Mouse (Mus musculus) bone marrow, adult 2 months (tissue): Measurements from ENCODE around the gene Kirrel2. TPM values are rescaled to one million over a fixed set of nuclear protein-coding genes. Genes with fewer than 3 reads are reported as not detected.
"Not testable (repeated sequence)": the region's sequence is repeated elsewhere in the genome, so short reads cannot be mapped to it uniquely, and the experiment has no call there.

Experiments used
- H3K27ac ChIP-seq: fragments of 200-500 bp; 2 replicates; pipeline ENCODE4 v1.5.1; 2012; ENCODE audit warnings: low read depth, mild to moderate bottlenecking, control low read depth, inconsistent platforms, low read length; ENCODE audit not compliant: control insufficient read depth, poor library complexity, insufficient read depth
- H3K4me1 ChIP-seq: fragments of 200-500 bp; 2 replicates; pipeline ENCODE4 v1.6.1; 2011; ENCODE audit warnings: low read length; ENCODE audit not compliant: control insufficient read depth, insufficient read depth
- H3K4me3 ChIP-seq: fragments of 200-500 bp; replicated peaks from 2 replicates; pipeline ENCODE3; 2011; ENCODE audit warnings: mild to moderate bottlenecking, low read depth, low read length, control low read depth; ENCODE audit not compliant: control insufficient read depth
- CTCF ChIP-seq: fragments of 200-500 bp; IDR thresholded peaks from 2 replicates; pipeline ENCODE4 v1.5.1; 2011; ENCODE audit warnings: low read length, control low read depth; ENCODE audit not compliant: control insufficient read depth, insufficient read depth
- POLR2A ChIP-seq: fragments of 200-500 bp; IDR thresholded peaks from 2 replicates; pipeline ENCODE4 v1.6.1; 2011; ENCODE audit warnings: low read depth, mild to moderate bottlenecking, control low read depth, low read length, borderline replicate concordance; ENCODE audit not compliant: control insufficient read depth
- WGBS: fragments of 180-500 bp; shearing (Covaris S2); methylation state at CpG from one replicate; pipeline ENCODE4 v1.1.7; 2018; 5-methylcytosine and 5-hydroxymethylcytosine counted together
- polyA plus RNA-seq: library from polyadenylated mRNA; stranded (reverse); fragments of >200 nt; gene quantifications from 2 replicates; pipeline ENCODE4 v1.2.4, GENCODE M21; 2011; ENCODE audit warnings: low replicate concordance; ENCODE audit not compliant: missing spikeins, insufficient read depth, insufficient read length

Kirrel2 gene
- polyA plus RNA-seq = 0.25 and 4.8 TPM in 2 replicates

DNA sequence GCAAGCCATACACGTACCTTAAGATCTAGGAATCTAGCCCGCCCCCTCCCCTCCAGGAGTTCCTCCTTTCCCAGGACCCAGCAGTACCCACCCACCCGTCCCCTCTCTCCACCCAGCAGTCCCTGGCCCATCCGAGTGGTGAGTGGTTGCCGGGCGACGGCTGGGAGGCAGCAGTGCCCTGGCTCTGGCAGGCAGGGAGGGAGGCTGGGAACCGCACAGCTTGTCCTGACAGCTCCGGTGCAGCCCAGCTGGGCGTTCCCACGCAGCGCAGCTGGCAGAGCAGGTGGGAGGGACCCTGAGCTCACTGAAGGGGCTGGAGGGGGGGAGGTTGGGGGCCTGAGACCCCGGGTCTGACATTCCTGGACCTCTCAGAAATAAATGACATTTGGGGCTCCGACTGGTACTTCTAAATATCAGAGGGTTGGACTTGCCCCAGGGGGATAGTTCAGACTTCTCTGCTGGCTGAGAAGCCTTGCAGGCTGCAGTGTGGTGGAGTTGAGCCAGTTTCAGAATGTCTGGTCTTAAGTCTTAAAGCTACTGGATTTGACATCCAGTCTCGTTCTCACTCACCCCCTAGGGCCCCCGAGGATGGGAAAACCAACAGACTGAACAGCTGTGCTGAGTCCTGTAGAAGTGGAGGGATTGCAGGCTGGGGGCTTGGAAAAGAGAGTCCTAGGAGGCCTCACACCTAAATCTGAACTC is at the start of gene Kirrel2, which contains the start of gene Nphs1:
Gene Kirrel2 (minus strand): TSS at position 62 of the 702 bp plus-strand sequence.
Gene Nphs1 (plus strand): TSS at position 687 of the 702 bp plus-strand sequence.
- Histone ChIP-seq H3K4me3 (no peak within 1 kb of the TSS), H3K27ac (no peak within 1 kb of the TSS), H3K4me1 (peaks cover 1% of the 10 kb centered on the region; the same call in 1 of the 2 replicates)
- no peak for TF ChIP-seq POLR2A
- no peak for TF ChIP-seq CTCF
- 8% methylated on average over 16 of the region's 16 CpGs for WGBS

- 70% methylated on average over 5 of the region's 5 CpGs for WGBS
- not testable (repeated sequence) for H3K4me1 ChIP-seq, H3K4me3 ChIP-seq
Observed at GRCm38 (mm10) chr7:30501159-30501558, 43.7 kb upstream of the Kirrel2 start.

DNA sequence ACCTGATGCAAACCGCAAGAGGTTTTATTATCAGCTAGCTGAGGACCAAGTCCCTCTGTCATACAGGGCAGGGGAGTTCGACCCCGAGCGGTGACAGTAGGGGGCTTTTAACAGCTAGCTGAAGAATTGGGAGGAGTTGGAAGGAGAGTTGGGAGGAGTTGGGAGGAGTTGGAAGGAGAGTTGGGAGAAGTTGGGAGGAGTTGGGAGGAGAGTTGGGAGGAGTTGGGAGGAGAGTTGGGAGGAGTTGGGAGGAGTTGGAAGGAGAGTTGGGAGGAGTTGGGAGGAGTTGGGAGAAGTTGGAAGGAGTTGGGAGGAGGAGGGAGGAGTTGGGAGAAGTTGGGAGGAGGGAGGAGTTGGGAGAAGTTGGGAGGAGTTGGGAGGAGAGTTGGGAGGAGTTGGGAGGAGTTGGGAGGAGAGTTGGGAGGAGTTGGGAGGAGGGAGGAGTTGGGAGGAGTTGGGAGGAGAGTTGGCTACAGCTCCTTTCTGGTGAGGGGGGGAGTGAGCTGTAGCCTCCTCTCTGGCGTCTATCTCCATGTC is 38.1 kb upstream of the Kirrel2 start:
- H3K4me1 ChIP-seq, H3K4me3 ChIP-seq, H3K27ac ChIP-seq: not testable (repeated sequence)
- WGBS = 61% methylated on average over 5 of the region's 5 CpGs

More at GRCm38 (mm10) chr7:30501159-30501558, 43.7 kb upstream of the Kirrel2 start:
- H3K27ac ChIP-seq = not testable (repeated sequence)

- Histone ChIP-seq H3K4me1 (no peaks in the 10 kb centered on the region), H3K4me3 (no peak within 1 kb of the TSS), H3K27ac (no peak within 1 kb of the TSS)
- 63% methylated on average over 11 of the region's 11 CpGs for WGBS
- TF ChIP-seq POLR2A (no peak), CTCF (no peak)
Observed at GRCm38 (mm10) chr7:30493401-30493931, 36.0 kb upstream of the Kirrel2 start, which contains the start of gene Prodh2. Gene Prodh2, plus strand, starts transcription at chr7:30493622.

DNA sequence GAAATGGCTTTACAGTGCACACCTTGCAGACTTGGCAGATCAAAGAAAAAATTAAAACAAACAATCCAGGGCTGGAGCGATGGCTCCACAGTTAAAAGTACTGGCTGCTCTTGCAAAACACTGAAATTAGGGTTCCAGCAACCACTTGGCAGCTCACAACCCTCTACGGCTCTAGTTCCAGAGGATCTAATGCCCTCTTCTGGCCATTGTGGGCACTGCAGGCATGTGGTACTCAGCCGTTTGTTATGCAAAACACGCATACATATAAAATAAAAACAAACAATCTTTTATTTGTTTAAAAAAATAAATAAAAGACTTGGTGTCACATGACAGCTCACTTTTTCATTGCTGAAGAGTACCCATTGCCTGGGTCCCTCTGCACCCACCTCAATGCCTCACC is 35.3 kb upstream of the Kirrel2 start:
- H3K4me1 ChIP-seq = no peaks in the 10 kb centered on the region
- H3K4me3 ChIP-seq = no peak overlapping the region
- WGBS = 10% methylated on average over 4 of the region's 4 CpGs
- no peak overlapping the region for H3K27ac ChIP-seq
- TF ChIP-seq POLR2A (no peak), CTCF (peak; percentile 74)

DNA sequence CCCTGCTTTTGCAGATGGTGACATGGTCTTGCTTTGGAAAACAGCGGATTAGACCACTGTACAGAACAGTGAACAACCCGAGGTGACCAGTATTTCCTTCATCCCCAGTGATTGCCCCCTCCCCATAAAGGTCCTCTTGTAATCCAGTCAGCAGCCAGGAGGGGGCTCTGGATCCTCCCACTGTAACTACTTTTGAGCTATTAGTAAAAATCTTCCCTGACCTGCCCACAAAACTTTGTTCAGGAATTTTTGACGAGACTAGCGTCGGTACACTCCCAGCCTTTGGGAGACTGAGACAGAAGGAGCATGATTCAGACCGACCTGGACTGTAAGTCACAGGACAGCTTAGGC is 33.4 kb upstream of the Kirrel2 start:
- Histone ChIP-seq H3K27ac (no peak overlapping the region), H3K4me3 (no peak overlapping the region), H3K4me1 (no peaks in the 10 kb centered on the region)
- WGBS = 16% methylated on average over 6 of the region's 6 CpGs
- TF ChIP-seq POLR2A (no peak), CTCF (no peak)

GRCm38 (mm10) chr7:30490251-30490956 is 32.9 kb upstream of the Kirrel2 start:
- Histone ChIP-seq H3K4me3 (no peak overlapping the region), H3K4me1 (no peaks in the 10 kb centered on the region), H3K27ac (no peak overlapping the region)
- TF ChIP-seq CTCF (peak; percentile 57), POLR2A (no peak)
- WGBS = 31% methylated on average over 16 of the region's 16 CpGs

DNA sequence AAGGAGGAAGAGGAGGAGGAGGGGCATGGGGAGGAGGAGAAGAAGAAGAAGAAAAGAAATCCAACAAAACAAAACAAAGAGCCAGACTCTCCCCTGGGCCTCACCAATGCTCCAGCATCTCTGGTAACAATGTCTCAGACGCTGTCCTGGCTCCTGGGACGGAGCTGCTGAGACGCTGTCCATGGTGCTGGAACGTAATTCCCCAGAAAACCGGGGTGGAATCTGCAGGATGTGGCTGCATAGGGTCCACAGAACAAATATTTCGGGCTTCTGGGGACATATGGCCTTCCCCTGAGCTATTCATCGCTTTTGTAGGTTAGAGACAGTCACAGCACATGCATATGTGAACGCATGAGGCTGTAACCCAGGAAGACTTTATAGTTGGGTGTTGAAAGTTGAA is 26.8 kb upstream of the Kirrel2 start:
- H3K4me1 ChIP-seq = no peaks in the 10 kb centered on the region
- H3K4me3 ChIP-seq = no peak overlapping the region
- H3K27ac ChIP-seq = no peak overlapping the region
- TF ChIP-seq POLR2A = no peak
- no peak for TF ChIP-seq CTCF
- 19% methylated on average over 8 of the region's 8 CpGs for WGBS
